Mouse (Mus musculus) ES-Bruce4 (cell line): ENCODE results near the gene Fam155a.

Experiments
- CTCF ChIP-seq: IDR thresholded peaks from one replicate; pipeline ENCODE4 v1.8.1; 2011; ENCODE audit warnings: low read depth, low read length
- EP300 ChIP-seq: IDR thresholded peaks from 2 replicates; pipeline ENCODE4 v1.6.1; 2011; ENCODE audit warnings: low read depth, low read length; ENCODE audit not compliant: insufficient read depth
- POLR2A ChIP-seq: IDR thresholded peaks from one replicate; pipeline ENCODE4 v1.8.1; 2011; ENCODE audit warnings: low read length; ENCODE audit not compliant: insufficient read depth

GRCm38 (mm10) chr8:9778148-9778547 lies 7.2 kb upstream of the Fam155a start:
- TF ChIP-seq POLR2A (no peak), CTCF (no peak), EP300 (no peak)
